Mouse (Mus musculus) heart, adult 2 months (tissue): Measurements from ENCODE around the gene Cntn5. TPM values are rescaled to one million over a fixed set of nuclear protein-coding genes. Genes with fewer than 3 reads are reported as not detected.

Source experiments
- DNase-seq, 2 experiments: peaks; one replicate each; pipeline ENCODE4 v3.0.0; 2021
- H3K27ac ChIP-seq: fragments of 200-600 bp; 2 replicates; pipeline ENCODE4 v1.8.1; 2022
- H3K27me3 ChIP-seq: fragments of 200-500 bp; 2 replicates; pipeline ENCODE4 v1.6.1; 2012; ENCODE audit warnings: mild to moderate bottlenecking, low read length, inconsistent platforms, mixed read lengths; ENCODE audit not compliant: control insufficient read depth, insufficient read depth
- H3K36me3 ChIP-seq: fragments of 200-500 bp; 2 replicates; pipeline ENCODE4 v1.6.1; 2012; ENCODE audit warnings: low read length, inconsistent platforms; ENCODE audit not compliant: control insufficient read depth, insufficient read depth
- H3K4me1 ChIP-seq: fragments of 200-500 bp; 2 replicates; pipeline ENCODE4 v1.6.1; 2011; ENCODE audit warnings: low read length; ENCODE audit not compliant: control insufficient read depth, insufficient read depth
- H3K4me3 ChIP-seq: fragments of 200-600 bp; 2 replicates; pipeline ENCODE4 v1.8.1; 2022
- H3K79me2 ChIP-seq: fragments of 200-500 bp; replicated peaks from 2 replicates; pipeline ENCODE4 v1.6.1; 2012; ENCODE audit warnings: mild to moderate bottlenecking, inconsistent platforms, low read length, moderate library complexity, mixed read lengths; ENCODE audit not compliant: control insufficient read depth, insufficient read depth
- H3K9ac ChIP-seq: fragments of 200-500 bp; 2 replicates; pipeline ENCODE4 v1.6.1; 2012; ENCODE audit warnings: low read depth, mild to moderate bottlenecking, control low read depth, inconsistent platforms, low read length, mixed read lengths
- CTCF ChIP-seq: fragments of 200-600 bp; IDR thresholded peaks from 2 replicates; pipeline ENCODE4 v1.8.1; 2022; ENCODE audit warnings: antibody characterized with exemption, mild to moderate bottlenecking, moderate library complexity
- EP300 ChIP-seq: fragments of 200-500 bp; IDR thresholded peaks from 2 replicates; pipeline ENCODE4 v1.6.1; 2011; ENCODE audit warnings: low read depth, low read length, control low read depth; ENCODE audit not compliant: insufficient read depth
- POLR2A ChIP-seq: fragments of 200-500 bp; IDR thresholded peaks from 2 replicates; pipeline ENCODE4 v1.6.1; 2011; ENCODE audit warnings: mild to moderate bottlenecking, low read depth, low read length, control low read depth; ENCODE audit not compliant: insufficient read depth
- WGBS: fragments of 180-500 bp; shearing (Covaris S2); methylation state at CpG from one replicate; pipeline ENCODE4 v1.1.7; 2018; 5-methylcytosine and 5-hydroxymethylcytosine counted together
- intact Hi-C: fragments of 180-260 bp; cut with DNase I; formaldehyde crosslinking; loops from one replicate; pipeline ENCODE4 v1.15.1; 2025
- polyA plus RNA-seq: library from polyadenylated mRNA; depleted of rRNA; stranded (reverse); fragments of >200 nt; gene quantifications from 2 replicates; pipeline ENCODE4 v1.2.3, GENCODE M21; 2012
- total RNA-seq, 2 experiments: library from RNA; stranded (reverse); gene quantifications; 2 replicates each; pipeline ENCODE4 v1.2.3; 2021

Cntn5 gene
- total and polyA plus RNA-seq, 3 experiments = 0.21 to 0.48 (median 0.29) TPM

DNA sequence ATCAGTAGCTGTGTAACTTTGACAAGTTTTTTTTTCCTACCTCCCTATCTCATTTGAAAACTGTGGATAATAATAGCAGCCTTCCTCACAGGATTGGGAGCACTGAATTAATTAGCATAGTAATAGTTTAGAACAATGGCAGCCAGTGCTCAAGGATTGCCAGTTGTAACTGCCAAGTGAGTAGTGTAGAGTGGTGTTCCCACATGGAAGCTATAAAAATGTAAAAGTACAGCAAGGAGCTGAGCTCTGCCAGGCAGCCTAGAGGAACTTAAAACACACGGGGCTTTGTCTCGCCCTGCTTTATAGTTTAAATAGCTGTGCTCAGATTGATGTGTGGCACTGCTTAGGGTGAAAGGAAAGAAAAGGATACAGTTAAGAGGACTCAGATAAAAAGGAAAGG lies 635.2 kb downstream of the Cntn5 start:
- H3K27ac ChIP-seq = no peak overlapping the region
- no peaks in the 10 kb centered on the region for H3K27me3 ChIP-seq
- H3K9ac ChIP-seq = no peak overlapping the region
- no peaks in the 10 kb centered on the region for H3K79me2 ChIP-seq
- WGBS = 51% methylated on average over 2 of the region's 2 CpGs
- no peak for TF ChIP-seq EP300
- DNase-seq = no peak
- intact Hi-C loops = no loop called here
- H3K4me1 ChIP-seq = no peaks in the 10 kb centered on the region
- H3K4me3 ChIP-seq = no peak overlapping the region
- H3K36me3 ChIP-seq = no peaks in the 10 kb centered on the region

DNA sequence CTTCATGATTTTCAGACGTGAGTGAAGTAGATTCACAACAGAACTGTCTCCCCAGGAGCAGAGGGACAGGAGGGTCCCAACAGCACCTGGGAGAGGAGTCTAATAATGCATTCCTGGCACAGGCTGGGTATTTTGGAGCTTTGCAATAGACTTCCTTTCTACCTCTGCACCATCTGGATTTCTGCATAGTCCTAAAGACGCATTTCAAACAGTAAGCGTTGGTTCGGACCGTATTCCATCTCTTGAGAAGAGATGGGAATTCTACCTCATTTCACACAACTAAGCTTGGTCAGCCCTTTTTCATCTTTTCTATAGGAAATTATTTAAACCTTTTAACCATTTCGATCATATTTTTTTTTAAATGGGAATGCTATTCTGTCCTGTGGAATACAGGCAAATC lies 635.7 kb downstream of the Cntn5 start:
- no peak overlapping the region for H3K4me3 ChIP-seq
- intact Hi-C loops = no loop called here
- DNase-seq = no peak

DNA sequence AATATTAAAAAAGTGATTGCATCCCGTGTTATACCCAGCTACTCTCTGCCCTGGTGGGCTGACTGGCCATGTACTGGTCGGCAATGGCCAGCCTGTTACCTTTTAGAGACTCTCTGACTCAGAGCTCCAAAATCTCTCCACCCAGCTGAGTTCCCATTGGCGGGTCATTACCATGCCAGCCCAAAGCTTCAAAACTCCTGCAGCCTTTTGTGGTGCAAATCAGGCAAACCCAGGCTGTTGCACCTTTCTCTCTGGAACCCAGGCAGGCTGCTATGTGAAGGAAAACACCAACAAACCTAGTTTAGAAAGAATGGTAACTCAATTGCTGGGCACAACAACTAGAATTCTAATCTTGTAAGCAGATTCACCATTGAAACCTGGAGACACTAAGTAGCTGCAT lies 639.0 kb downstream of the Cntn5 start:
- WGBS = 50% methylated on average over 3 of the region's 3 CpGs
- no peaks in the 10 kb centered on the region for H3K27me3 ChIP-seq
- H3K9ac ChIP-seq = no peak overlapping the region
- H3K36me3 ChIP-seq = no peaks in the 10 kb centered on the region
- no peak for DNase-seq
- TF ChIP-seq POLR2A (no peak), CTCF (no peak), EP300 (no peak)
- no peaks in the 10 kb centered on the region for H3K79me2 ChIP-seq
- H3K4me3 ChIP-seq = no peak overlapping the region
- no peak overlapping the region for H3K27ac ChIP-seq
- no peaks in the 10 kb centered on the region for H3K4me1 ChIP-seq
- intact Hi-C loops = no loop called here

More for the DNA sequence above, 635.7 kb downstream of the Cntn5 start:
- no peak overlapping the region for H3K9ac ChIP-seq
- no peaks in the 10 kb centered on the region for H3K27me3 ChIP-seq
- H3K36me3 ChIP-seq = no peaks in the 10 kb centered on the region
- H3K79me2 ChIP-seq = no peaks in the 10 kb centered on the region
- no peaks in the 10 kb centered on the region for H3K4me1 ChIP-seq
- TF ChIP-seq EP300 (no peak), POLR2A (no peak), CTCF (no peak)
- no peak overlapping the region for H3K27ac ChIP-seq
- 76% methylated on average over 6 of the region's 6 CpGs for WGBS

DNA sequence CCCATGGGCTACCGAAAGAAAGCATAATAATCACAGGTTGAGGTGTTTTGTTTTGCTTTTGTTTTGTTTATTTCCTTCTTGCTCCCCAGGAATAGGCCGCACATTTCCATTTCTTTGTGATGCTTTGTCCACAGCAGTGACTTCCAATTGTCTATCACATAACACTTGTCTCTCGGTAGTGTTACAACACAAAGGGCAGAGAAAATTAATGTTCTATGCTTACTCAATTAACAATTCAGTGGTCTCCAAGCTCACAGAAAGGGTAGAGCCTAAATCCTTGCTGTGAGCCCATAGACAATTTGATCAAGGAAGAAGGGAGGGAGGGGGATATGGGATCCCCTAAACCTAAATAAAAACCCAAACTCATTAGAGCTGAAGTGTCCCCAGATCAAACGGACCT lies 671.2 kb downstream of the Cntn5 start:
- Histone ChIP-seq H3K4me3 (no peak overlapping the region), H3K9ac (no peak overlapping the region), H3K27me3 (no peaks in the 10 kb centered on the region), H3K79me2 (no peaks in the 10 kb centered on the region), H3K36me3 (no peaks in the 10 kb centered on the region), H3K4me1 (no peaks in the 10 kb centered on the region), H3K27ac (no peak overlapping the region)
- WGBS = 71% methylated on average over 4 of the region's 4 CpGs
- no peak for TF ChIP-seq CTCF
- no peak for TF ChIP-seq POLR2A
- no peak for TF ChIP-seq EP300
- intact Hi-C loops = no loop called here
- no peak for DNase-seq

DNA sequence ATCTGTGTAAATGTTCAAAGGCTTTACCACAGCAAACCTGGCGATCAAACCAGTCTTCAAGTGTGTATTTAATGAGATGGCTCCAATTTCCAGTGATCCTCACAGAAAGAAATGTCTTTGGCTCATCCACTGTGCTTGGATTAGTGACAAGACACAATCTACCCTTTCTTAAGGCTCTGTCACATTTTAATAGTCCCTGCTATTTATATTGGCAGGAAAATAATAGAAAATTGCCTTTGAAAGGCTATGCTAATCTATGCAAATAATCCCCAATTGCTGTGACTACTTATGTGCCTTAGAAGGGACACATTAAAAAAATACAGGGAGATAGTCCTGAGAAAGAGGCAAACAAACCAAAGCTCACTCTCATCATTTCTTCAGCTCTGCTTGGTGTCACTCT lies 672.5 kb downstream of the Cntn5 start:
- intact Hi-C loops = no loop called here
- no peaks in the 10 kb centered on the region for H3K36me3 ChIP-seq
- H3K27ac ChIP-seq = no peak overlapping the region
- no peaks in the 10 kb centered on the region for H3K79me2 ChIP-seq
- H3K9ac ChIP-seq = no peak overlapping the region
- DNase-seq = no peak
- WGBS = 75% methylated on average over 1 of the region's 1 CpGs
- H3K27me3 ChIP-seq = no peaks in the 10 kb centered on the region
- H3K4me3 ChIP-seq = no peak overlapping the region
- TF ChIP-seq CTCF (no peak), POLR2A (no peak), EP300 (no peak)
- no peaks in the 10 kb centered on the region for H3K4me1 ChIP-seq

DNA sequence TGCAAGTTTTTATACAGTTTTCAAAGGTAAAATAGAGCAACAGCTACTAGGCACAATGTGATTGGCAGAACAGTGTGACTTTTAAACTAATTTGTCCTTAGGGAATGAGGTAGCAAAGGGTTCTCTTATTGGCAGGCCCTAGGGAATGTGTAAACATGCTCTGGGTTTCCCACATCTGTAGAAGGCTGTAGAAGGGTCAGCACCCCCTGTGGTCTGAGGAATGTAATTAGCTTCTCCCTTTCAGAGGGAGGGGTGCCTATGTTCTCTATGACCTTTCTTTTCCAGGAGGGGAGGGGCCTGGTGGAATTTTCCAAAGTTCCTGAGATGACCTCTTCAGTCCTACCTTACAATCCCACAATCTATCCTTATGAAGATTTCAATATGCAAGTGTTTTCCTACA lies 673.6 kb downstream of the Cntn5 start:
- intact Hi-C loops = no loop called here
- Histone ChIP-seq H3K9ac (no peak overlapping the region), H3K4me1 (no peaks in the 10 kb centered on the region), H3K36me3 (no peaks in the 10 kb centered on the region), H3K27me3 (no peaks in the 10 kb centered on the region), H3K4me3 (no peak overlapping the region), H3K27ac (no peak overlapping the region), H3K79me2 (no peaks in the 10 kb centered on the region)
- TF ChIP-seq CTCF = no peak
- no peak for TF ChIP-seq EP300
- TF ChIP-seq POLR2A = no peak
- DNase-seq = no peak

DNA sequence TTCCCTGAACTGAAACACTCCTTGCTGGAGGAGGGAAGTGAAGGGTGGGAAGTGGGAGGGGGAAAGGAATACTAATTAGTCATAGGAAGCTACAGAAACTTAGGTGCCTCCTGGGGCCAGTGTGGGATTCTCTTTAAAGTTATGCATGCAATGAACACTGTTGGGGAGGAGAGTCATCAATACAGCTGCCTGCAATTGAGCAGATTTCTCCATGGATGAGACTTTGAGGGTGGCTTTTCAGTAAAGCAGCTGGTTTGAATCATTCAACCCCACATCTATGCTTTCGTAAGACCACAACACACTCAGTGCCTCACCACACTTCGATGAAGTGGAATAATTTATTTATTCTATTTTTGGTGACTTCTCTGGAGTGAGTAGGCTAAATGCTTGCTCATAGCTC lies 674.9 kb downstream of the Cntn5 start:
- Histone ChIP-seq H3K36me3 (no peaks in the 10 kb centered on the region), H3K9ac (no peak overlapping the region), H3K4me3 (no peak overlapping the region), H3K27me3 (no peaks in the 10 kb centered on the region), H3K27ac (no peak overlapping the region), H3K79me2 (no peaks in the 10 kb centered on the region), H3K4me1 (no peaks in the 10 kb centered on the region)
- WGBS = 55% methylated on average over 2 of the region's 2 CpGs
- intact Hi-C loops = no loop called here
- DNase-seq = no peak
- TF ChIP-seq CTCF (no peak), EP300 (no peak), POLR2A (no peak)
